Mouse (Mus musculus): ENCODE measurements around the gene Plb1.

DNA sequence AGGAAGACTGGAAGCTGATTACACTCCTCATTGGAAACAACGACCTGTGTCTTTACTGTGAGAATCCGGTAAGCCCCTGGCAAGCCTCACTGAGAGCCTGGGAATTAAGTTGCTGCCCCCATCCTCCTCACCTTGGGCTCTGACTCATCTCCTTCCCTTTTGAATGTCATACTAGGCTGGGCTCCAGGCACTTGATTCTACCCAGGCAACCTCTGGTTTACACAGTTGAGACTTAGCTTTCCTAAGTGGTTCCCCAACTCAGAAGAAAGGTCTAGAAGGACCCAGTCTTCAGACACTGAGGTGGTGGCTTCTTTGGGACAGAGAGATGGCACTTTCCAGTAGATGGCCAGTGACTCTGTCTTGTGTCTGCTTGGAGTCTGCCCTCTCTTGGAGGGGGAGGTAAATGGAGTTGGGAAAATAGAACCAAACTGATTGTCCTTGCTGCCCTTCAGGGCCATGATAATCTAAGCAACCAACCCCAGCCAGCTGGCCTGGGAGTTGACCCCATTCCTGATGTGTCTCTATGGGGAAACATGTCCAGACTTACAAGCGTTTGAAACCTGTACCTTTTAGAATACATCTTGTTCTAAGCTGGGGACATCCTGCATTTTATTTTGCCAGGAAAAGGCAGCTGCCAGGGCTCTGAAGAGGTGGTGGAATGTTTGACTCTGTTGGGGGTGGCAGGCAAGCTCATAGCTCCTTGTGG is 118.2 kb downstream of the Plb1 start:
- TF ChIP-seq CTCF (IDR thresholded peaks at IDR 0.05; ENCODE audit: borderline replicate concordance, control insufficient read depth, extremely low read depth, insufficient read depth, low read length, poor library complexity): no peak
- no peak for TF ChIP-seq POLR2A (IDR thresholded peaks at IDR 0.05; ENCODE audit: control insufficient read depth, extremely low read depth, insufficient read depth, low read length, poor library complexity)
